Mouse (Mus musculus) embryonic facial prominence, embryonic 11.5 days (tissue): Measurements from ENCODE around the gene Ptpn7. TPM values are rescaled to one million over a fixed set of nuclear protein-coding genes. Genes with fewer than 3 reads are reported as not detected.
"Not testable (repeated sequence)": the region's sequence is repeated elsewhere in the genome, so short reads cannot be mapped to it uniquely, and the experiment has no call there.

Experiments used
- ATAC-seq: fragments of 200-750 bp; cut with Nextera tagmentation; replicated peaks from 2 replicates; pipeline ENCODE4 v1.8.0; 2017; ENCODE audit warnings: low read depth; ENCODE audit not compliant: insufficient number of reproducible peaks, low FRiP score, low TSS enrichment
- DNase-seq: peaks from one replicate; pipeline ENCODE4 v3.0.0-alpha.2; 2015; ENCODE audit warnings: low spot score
- H3K27ac ChIP-seq: fragments of 300-500 bp; sonication (generic); replicated peaks from 2 replicates; pipeline ENCODE4 v1.5.1; 2014; ENCODE audit warnings: mild to moderate bottlenecking, low read depth, low read length, control low read depth
- H3K27me3 ChIP-seq: fragments of 300-500 bp; sonication (generic); 2 replicates; pipeline ENCODE4 v1.6.1; 2014; ENCODE audit warnings: mild to moderate bottlenecking, low read length, moderate library complexity, mixed read lengths; ENCODE audit not compliant: control insufficient read depth, insufficient read depth
- H3K36me3 ChIP-seq: fragments of 300-500 bp; sonication (generic); replicated peaks from 2 replicates; pipeline ENCODE4 v1.6.1; 2014; ENCODE audit warnings: low read depth, mild to moderate bottlenecking, low read length, moderate library complexity, mixed read lengths; ENCODE audit not compliant: control insufficient read depth, insufficient read depth
- H3K4me1 ChIP-seq: fragments of 300-500 bp; sonication (generic); 2 replicates; pipeline ENCODE4 v1.6.1; 2014; ENCODE audit warnings: low read length, mixed read lengths; ENCODE audit not compliant: control insufficient read depth, insufficient read depth
- H3K4me2 ChIP-seq: fragments of 300-500 bp; sonication (generic); 2 replicates; pipeline ENCODE4 v1.6.1; 2014; ENCODE audit warnings: low read depth, mild to moderate bottlenecking, control low read depth, low read length, moderate library complexity
- H3K4me3 ChIP-seq: fragments of 300-500 bp; sonication (generic); 2 replicates; pipeline ENCODE4 v1.5.1; 2014; ENCODE audit warnings: low read depth, low read length, control low read depth
- H3K9ac ChIP-seq: fragments of 300-500 bp; sonication (generic); replicated peaks from 2 replicates; pipeline ENCODE4 v1.6.1; 2014; ENCODE audit warnings: mild to moderate bottlenecking, control low read depth, low read length
- H3K9me3 ChIP-seq: fragments of 300-500 bp; sonication (generic); replicated peaks from 2 replicates; pipeline ENCODE4 v1.6.1; 2016; ENCODE audit warnings: mild to moderate bottlenecking, low read length, inconsistent platforms, mixed read lengths; ENCODE audit not compliant: control insufficient read depth
- WGBS: fragments of 180-500 bp; shearing (Covaris S2); extraction: QIAGEN DNeasy Blood & Tissue Kit; methylation state at CpG from one replicate; pipeline ENCODE4 v1.1.7; 2014; 5-methylcytosine and 5-hydroxymethylcytosine counted together
- polyA plus RNA-seq: library from polyadenylated mRNA; unstranded; fragments of >200 nt; fragmentation: Nextera tagmentation; extraction: Ambion mirVana; gene quantifications from 2 replicates; pipeline ENCODE4 v1.2.1, GENCODE M21; 2014

The Ptpn7 gene
- polyA plus RNA-seq, 1 experiment from 2014 or later, result 1.9 TPM

DNA sequence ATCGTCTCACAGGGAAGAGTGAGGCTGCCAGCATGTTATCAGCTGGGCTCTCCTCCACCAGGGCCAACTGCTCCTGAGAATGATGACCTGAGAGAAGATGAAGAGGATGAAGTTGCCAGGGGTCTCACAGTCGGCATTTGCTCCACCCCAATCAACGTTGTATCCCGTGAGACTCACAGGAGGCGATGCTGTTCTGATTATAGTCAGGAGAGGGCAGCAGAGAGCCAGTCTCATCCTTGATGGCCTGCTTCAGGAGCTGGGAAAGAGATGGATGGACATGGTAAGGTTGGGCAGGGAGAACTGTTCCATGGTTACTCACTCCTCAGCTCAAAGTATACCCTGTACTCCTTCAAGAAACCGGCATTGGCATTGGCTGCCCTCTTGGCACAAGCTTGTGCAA lies 22.4 kb upstream of the Ptpn7 start:
- H3K9me3 ChIP-seq, result no peaks in the 10 kb centered on the region
- H3K27ac ChIP-seq, result no peak overlapping the region
- H3K9ac ChIP-seq, result no peak overlapping the region
- DNase-seq (peak; percentile 88), ATAC-seq (no peak)
- 21% methylated on average over 6 of the region's 6 CpGs for WGBS
- H3K4me3 ChIP-seq, result no peak overlapping the region
- no peaks in the 10 kb centered on the region for H3K36me3 ChIP-seq
- H3K27me3 ChIP-seq, result peaks cover 8% of the 10 kb centered on the region
- no peaks in the 10 kb centered on the region for H3K4me1 ChIP-seq
- H3K4me2 ChIP-seq, result no peak overlapping the region

DNA sequence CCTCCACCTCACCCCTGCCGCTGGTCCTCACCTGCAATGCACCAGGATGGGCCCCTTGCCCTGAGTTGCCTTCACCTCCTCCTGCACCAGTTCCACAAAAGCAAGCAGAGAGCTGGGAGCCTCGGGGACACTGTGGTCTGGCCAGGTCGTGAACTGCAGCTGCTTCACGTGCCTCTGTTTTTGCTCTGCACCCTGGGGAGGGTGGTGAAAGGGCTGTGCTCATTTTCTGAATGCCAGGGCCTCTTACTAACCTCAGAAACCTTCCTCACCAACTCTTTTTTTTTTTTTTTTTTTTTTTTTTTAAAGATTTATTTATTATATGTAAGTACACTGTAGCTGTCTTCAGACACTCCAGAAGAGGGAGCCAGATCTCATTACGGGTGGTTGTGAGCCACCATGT lies 21.2 kb upstream of the Ptpn7 start:
- not testable (repeated sequence) for H3K27me3 ChIP-seq, DNase-seq, H3K9me3 ChIP-seq, H3K36me3 ChIP-seq, H3K4me1 ChIP-seq, H3K4me3 ChIP-seq, H3K27ac ChIP-seq, H3K9ac ChIP-seq, ATAC-seq, H3K4me2 ChIP-seq
- WGBS, result 48% methylated on average over 4 of the region's 5 CpGs

DNA sequence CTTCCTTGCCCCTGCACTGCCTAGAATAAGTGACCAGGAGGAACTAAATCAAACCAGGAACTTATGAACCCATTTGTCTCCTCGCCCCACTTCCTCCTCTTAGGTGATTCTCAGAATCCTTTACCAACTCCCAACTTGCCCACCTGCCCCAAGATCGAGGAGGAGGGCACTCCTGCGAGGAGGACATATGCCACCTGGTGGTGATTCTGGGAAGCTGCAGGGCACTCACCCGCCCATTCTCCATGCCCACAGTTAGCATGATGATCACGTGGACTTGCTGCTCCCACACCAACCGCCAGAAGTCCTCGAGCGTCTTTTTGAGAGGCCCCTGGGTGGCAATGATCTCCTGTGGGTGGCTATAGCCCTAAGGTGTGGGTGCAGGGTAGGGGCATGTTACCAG lies 19.8 kb upstream of the Ptpn7 start:
- no peaks in the 10 kb centered on the region for H3K27me3 ChIP-seq
- H3K36me3 ChIP-seq, result no peaks in the 10 kb centered on the region
- WGBS, result 14% methylated on average over 8 of the region's 8 CpGs

DNA sequence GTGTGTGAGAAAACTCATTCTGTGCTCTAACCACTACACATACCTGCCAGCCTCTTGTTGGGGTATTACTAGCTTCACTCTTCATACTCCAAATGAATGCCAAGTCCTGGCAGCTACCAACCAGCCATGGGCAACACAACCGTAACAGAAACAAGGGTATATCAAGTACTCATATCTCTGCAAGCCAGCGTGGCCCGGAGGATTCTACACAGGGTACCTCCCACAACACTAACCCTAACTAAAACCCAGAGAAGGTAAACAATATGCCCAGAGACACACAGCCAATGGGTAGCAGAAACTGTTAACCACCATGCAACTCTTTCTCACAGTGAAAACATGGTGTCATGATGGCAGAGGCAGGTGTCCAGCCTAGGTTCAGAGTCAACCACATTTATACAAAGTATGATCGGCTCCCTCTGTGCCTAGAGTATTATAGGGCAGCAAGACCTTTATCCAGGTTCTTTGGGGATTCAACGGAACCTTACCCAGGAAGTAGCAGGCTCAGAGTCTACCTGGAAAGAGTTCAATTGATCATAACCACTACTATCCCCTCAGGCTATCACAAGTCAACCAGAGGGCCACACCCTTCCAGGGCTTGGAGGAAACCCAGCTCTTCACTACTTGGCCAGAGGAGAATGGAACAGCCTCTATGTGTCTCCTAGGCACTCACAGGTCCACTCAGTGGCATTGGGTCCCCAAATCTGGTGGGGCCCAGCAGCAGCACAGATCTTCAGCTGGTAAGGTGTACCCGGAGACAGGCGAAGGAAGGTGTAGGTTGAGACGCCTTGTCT lies 7.7 kb upstream of the Ptpn7 start:
- WGBS, result 91% methylated on average over 8 of the region's 8 CpGs
- Histone ChIP-seq H3K4me1 (peaks cover 9% of the 10 kb centered on the region), H3K36me3 (no peaks in the 10 kb centered on the region), H3K9me3 (no peaks in the 10 kb centered on the region), H3K4me3 (no peak overlapping the region), H3K9ac (no peak overlapping the region), H3K27ac (no peak overlapping the region), H3K27me3 (no peaks in the 10 kb centered on the region), H3K4me2 (no peak overlapping the region)
- no peak for ATAC-seq
- DNase-seq, result no peak

More for the DNA sequence above, 19.8 kb upstream of the Ptpn7 start:
- no peak for ATAC-seq
- Histone ChIP-seq H3K9ac (no peak overlapping the region), H3K4me3 (no peak overlapping the region), H3K9me3 (no peaks in the 10 kb centered on the region), H3K27ac (no peak overlapping the region), H3K4me1 (no peaks in the 10 kb centered on the region), H3K4me2 (no peak overlapping the region)
- peak; percentile 64 for DNase-seq

DNA sequence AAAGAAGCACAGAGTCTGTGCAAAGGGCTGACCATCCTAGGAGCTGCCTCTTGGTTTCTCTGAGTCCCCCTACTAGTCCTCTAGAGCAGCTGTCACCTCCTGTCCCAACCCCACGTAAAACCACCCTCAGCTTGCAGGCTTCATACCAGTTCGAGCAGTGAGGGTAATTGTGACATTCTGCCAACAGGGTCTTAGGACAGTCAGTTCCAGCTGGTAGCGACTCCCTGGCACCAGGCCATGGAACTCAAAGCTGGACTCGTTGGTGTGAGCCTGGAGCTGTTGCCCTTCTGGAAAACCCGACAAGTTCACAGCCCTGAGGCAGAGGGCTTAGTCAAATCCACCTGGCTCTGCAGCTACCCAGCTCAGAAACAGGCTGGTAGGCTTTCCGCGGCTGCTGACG lies 6.5 kb upstream of the Ptpn7 start:
- Histone ChIP-seq H3K9me3 (no peaks in the 10 kb centered on the region), H3K4me3 (no peak overlapping the region), H3K9ac (peak overlapping the region; percentile 37; the same call in 1 of the 2 replicates), H3K27ac (no peak overlapping the region), H3K4me2 (no peak overlapping the region), H3K36me3 (no peaks in the 10 kb centered on the region), H3K27me3 (no peaks in the 10 kb centered on the region), H3K4me1 (peaks cover 9% of the 10 kb centered on the region)
- no peak for ATAC-seq
- no peak for DNase-seq
- WGBS, result 63% methylated on average over 8 of the region's 8 CpGs

DNA sequence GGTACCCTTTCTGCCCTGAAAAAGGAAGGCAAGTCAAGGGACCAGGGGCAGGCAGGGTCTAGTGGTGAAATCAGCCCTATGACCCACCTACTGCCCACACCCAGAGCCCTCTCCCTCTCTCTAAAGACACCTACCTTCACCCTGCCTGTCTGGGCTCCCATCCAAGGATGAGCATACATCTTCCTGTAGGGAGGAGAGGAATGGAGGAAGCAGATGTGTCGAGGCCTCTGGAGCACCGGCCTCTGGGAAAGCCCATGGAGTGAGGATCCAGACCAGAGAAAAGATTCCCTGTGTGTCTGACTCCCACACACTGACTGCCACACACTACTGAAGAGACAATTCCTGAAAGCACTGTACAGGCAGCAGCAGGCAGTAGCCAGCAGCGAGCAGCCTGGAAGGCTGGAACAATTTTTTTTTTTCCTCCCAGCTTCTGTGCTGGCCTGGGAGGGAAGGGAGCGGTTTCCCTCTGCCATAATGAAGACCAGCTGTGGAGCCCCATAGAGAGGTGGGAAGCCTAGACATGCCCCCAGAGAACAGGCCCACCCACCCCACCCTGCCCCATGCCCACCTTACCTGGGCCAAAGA lies 6.0 kb upstream of the Ptpn7 start:
- 36% methylated on average over 4 of the region's 4 CpGs for WGBS
- peaks cover 9% of the 10 kb centered on the region for H3K4me1 ChIP-seq
- peak overlapping the region; percentile 37 for H3K9ac ChIP-seq
- no peaks in the 10 kb centered on the region for H3K9me3 ChIP-seq
- H3K27ac ChIP-seq, result peak overlapping the region; percentile 67
- no peaks in the 10 kb centered on the region for H3K27me3 ChIP-seq
- ATAC-seq (peak; percentile 46; the same call in 1 of the 2 replicates), DNase-seq (peak; percentile 80)
- no peak overlapping the region for H3K4me3 ChIP-seq
- no peak overlapping the region for H3K4me2 ChIP-seq
- no peaks in the 10 kb centered on the region for H3K36me3 ChIP-seq

DNA sequence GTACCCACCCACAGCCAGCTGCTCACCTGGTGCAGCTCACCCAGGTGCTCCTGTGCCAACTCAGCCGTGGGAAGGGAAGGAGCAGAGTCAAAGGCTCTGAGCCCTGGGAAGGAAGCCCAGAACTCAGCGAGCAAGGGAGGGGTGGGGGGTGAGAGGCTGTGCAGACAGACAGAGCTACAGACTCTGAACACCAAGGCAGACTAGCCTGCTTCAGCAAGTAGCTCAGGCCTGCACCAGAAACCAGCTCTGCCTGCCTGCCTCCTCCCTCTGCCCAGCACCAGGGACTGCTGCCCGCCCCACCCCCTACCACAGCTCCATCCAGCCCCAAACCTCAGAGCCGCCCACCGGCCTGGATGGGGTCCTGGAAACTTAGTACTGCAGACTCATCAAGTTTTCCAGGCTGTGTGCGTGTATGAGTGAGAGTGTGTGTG lies 4.5 kb upstream of the Ptpn7 start:
- no peak for ATAC-seq
- H3K27me3 ChIP-seq, result no peaks in the 10 kb centered on the region
- DNase-seq, result no peak
- 35% methylated on average over 6 of the region's 6 CpGs for WGBS
- no peak overlapping the region for H3K4me2 ChIP-seq
- H3K27ac ChIP-seq, result no peak overlapping the region
- peaks cover 9% of the 10 kb centered on the region for H3K4me1 ChIP-seq
- H3K36me3 ChIP-seq, result no peaks in the 10 kb centered on the region
- H3K9me3 ChIP-seq, result no peaks in the 10 kb centered on the region
- no peak overlapping the region for H3K4me3 ChIP-seq
- H3K9ac ChIP-seq, result no peak overlapping the region

DNA sequence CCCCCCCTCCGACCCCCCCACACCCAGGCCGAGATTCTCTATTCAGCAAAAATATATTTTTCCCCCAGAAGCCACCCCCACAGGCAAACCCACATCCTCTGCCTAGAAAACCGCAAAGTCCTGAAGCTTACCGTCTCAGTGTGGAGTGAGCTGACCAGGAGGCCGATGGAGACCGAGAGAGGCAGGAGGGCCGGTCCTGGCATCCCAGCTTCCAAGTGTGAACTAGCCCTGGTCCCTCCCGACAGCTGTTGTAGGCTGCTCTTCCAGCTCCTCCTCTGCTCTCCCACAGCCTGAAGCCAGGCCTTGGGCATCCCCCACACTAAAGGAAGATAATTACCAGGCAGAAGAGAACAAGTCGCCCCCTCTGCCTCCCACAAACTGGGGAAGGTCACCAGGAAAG lies 3.5 kb upstream of the Ptpn7 start:
- Histone ChIP-seq H3K4me1 (peaks cover 9% of the 10 kb centered on the region), H3K36me3 (no peaks in the 10 kb centered on the region), H3K9me3 (no peaks in the 10 kb centered on the region), H3K27me3 (no peaks in the 10 kb centered on the region), H3K4me2 (no peak overlapping the region), H3K4me3 (no peak overlapping the region), H3K9ac (no peak overlapping the region), H3K27ac (no peak overlapping the region)
- WGBS, result 36% methylated on average over 9 of the region's 9 CpGs
- DNase-seq, result no peak
- no peak for ATAC-seq
